Mouse (Mus musculus): ENCODE data around the gene H1f0. TPM values are rescaled to one million over a fixed set of nuclear protein-coding genes. Genes with fewer than 3 reads are reported as not detected.
"Not testable (repeated sequence)": the region's sequence is repeated elsewhere in the genome, so short reads cannot be mapped to it uniquely, and the experiment has no call there.

H1f0 gene
- total RNA-seq, 2 experiments from 2014 or later = 80.6 to 80.7 TPM

GRCm38 (mm10) chr15:79003079-79003478 is 25.2 kb upstream of the H1f0 start:
- DNase-seq (ENCODE audit: low spot score in 2 of 2) = no peak

- DNase-seq (ENCODE audit: low spot score in 2 of 2) = no peak
These were observed 22.7 kb upstream of the H1f0 start for GRCm38 (mm10) chr15:79005581-79005980.

- DNase-seq (ENCODE audit: low spot score in 2 of 2) = peak; percentile 54 to 66
These were observed 21.6 kb upstream of the H1f0 start for GRCm38 (mm10) chr15:79006638-79007037.

GRCm38 (mm10) chr15:79007059-79007458 is 21.2 kb upstream of the H1f0 start:
- no peak for DNase-seq (ENCODE audit: low spot score in 2 of 2)

DNA sequence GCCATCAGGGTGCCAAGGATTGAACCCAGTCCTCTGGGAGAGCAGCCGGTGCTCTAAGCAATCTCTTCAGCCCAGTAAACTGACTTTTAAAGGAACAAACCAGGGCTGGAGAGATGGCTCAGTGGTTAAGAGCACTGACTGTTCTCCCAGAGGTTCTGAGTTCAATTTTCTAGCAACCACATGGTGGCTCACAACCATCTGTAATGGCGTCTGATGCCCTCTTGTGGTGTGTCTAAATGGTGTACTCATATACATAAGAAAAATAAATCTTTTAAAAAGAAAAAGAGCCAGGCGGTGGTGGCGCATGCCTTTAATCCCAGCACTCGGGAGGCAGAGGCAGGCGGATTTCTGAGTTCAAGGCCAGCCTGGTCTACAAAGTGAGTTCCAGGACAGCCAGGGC is 20.4 kb upstream of the H1f0 start:
- DNase-seq (ENCODE audit: low spot score in 2 of 2) = not testable (repeated sequence)

DNA sequence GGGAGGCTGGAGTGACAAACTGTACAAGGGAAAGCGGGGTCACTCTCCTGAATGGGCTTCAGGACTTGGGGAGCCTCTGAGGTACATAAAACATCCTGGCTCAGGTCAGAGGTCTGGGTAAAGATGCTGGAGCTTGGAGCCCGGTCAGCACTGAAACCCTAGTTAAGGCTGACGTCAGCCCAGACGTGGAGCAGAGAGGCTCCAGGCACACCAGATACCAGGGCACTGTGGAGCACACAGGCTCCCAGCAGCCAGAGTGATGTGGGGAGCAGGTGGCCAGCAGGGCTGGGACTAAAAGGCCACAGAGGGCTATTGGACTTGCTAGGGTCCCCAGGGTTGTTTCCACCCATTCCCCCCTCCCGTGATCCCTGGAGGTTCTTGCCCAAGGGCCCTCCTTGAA is 18.5 kb upstream of the H1f0 start:
- DNase-seq (ENCODE audit: low spot score in 2 of 2) = no peak

DNA sequence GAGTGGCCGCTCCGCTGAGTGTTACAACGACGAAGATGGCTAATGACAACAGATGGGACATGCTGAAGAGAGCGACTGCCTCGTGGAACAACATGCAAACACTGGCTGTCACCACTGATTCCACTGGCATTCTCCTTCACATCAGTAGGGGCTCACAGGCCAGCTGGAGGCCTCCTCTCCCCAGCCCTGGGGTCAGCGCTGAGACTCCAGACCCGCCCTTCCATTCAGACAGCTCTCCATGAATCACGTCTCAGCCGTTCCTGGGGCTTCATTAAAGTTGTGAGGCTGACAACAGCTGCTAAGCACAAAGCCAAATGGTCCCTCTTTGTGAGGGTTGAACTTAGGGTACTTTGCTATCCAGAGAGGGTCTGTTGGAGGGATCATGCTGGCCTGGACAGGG is 16.7 kb upstream of the H1f0 start:
- no peak for DNase-seq (ENCODE audit: low spot score in 2 of 2)

GRCm38 (mm10) chr15:79013382-79013781 is 14.9 kb upstream of the H1f0 start:
- peak; percentile 33 to 38 for DNase-seq (ENCODE audit: low spot score in 2 of 2)

DNA sequence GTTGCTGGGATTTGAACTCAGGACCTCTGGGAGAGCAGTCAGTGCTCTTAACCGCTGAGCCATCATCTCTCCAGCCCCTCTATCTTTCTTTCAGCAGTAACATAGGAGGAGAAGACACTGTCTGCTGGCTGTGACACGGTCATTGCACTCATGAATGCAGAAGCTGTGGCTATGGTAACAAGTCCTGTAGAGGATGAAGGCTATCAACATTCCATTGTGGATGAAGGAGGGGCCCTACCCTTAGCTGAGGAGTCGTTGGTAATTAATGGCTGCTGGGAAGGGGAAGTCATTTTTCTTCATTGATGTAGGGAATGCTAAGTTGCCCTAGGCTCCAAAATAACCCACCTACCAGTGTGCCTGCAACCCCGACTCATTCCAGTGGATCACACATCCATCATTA is 10.1 kb upstream of the H1f0 start:
- no peak for DNase-seq (ENCODE audit: low spot score in 2 of 2)

DNA sequence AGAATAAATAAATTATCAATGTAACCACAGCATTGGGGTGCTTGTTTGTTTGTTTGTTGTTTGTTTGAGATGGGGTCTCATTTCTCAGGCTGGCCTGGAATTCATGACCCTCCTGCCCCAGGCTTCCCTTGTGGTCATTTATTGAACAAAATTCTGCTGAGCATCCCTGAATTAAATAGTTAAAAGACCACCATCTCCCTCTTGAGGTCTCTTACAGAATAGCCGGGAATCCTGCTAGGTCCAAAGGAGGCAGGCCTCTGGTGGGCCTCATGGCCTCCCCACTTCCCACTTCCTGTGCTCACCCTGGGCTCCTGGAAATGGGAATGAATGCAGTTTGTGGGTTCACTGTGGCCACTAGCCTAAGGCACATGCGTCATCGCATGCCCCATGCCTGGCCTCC is 9.4 kb upstream of the H1f0 start:
- DNase-seq (ENCODE audit: low spot score in 2 of 2) = no peak

DNA sequence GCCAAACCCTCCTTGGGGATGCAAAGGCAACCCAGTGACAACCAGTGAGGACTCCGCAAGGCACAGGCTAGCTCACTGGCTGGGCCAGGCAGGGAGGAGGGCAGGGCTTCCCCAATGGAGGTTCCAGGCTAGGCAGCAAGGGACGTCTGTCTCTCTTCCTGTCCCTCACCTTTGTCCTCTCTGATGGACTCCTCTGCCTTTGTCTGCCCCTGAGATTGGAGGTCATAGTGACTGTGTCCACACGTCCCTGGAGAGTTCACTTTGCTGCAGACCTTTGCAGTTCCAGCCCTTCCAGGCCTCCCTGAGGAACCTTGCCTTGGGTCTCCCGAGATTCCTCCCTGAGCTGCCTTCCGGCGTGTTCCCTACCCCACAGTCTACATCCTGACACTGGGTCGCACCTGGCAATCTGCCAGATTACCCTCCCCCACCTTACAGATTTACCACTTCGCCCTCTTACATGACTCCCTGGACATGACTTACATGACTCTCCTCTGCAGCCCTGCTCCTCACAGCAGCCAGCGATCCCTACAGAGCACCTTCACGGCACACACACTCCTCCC is 5.5 kb upstream of the H1f0 start:
- no peak for DNase-seq (ENCODE audit: low spot score in 2 of 2)

DNA sequence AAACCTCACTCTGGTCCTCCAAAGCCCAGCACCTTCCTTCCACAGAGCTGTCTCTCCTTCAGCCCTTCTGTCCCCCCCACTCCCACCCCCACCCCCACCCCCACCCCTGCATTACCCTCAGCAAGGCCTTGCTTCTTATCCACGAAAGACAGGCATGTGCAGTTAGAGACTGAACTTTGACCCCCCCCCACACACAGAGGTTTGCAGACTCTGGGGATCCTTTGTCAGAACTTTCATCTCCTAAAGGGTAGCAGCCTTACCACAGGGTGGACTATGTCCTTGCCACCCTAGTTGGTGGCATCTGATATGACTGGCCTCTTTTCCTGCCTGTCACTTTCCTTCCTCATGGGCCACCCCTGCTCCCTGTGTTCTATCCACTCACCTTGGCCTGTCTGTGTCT is 4.9 kb upstream of the H1f0 start:
- no peak for DNase-seq (ENCODE audit: low spot score in 2 of 2)

GRCm38 (mm10) chr15:79025687-79026308 is 2.5 kb upstream of the H1f0 start:
- peak in 1 of 2 experiments; percentile 40 for DNase-seq (ENCODE audit: low spot score in 2 of 2)

DNA sequence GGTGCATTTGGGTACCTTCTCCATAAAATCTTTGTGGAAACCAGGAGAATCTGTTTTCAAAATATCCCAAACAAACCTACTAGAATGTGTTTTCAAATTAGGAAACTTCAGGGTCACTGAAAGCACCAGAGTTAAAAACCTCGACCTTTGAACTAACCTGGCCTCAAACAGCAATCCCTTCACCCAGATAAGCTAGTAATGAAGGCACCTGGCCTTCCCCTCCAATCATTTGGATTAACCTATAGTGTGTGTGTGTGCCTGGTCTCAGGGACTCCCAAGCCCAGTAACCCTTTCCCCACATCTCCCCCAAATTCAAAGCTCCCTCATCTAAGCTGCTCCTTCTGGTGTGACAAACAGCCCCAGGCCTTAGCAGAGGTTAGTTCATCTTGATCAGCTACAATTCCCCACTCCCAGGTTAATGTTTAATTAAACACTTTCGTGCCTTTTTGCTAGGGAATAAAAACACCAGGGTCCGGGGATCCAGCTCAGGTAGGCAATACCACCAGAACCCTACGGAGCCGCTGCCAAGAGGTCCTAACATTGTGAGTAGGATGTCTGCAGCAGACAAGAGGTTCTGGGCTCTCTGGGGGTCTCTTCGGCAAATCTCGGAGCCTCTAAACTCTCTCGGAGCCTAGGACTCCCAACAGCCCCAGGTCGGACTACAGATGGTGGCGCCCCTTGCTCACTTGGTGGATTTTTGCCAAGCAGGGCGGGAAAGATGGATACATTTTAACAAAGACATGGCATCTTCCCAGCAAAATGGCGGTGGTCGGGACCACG is 1.5 kb upstream of the H1f0 start:
- no peak for DNase-seq (ENCODE audit: low spot score in 2 of 2)

GRCm38 (mm10) chr15:79027291-79028205 is 702 bp upstream of the H1f0 start:
- peak; percentile 30 to 50 for DNase-seq (ENCODE audit: low spot score in 2 of 2)

- DNase-seq (ENCODE audit: low spot score in 2 of 2) = no peak
These were observed 704 bp downstream of the H1f0 start for GRCm38 (mm10) chr15:79028823-79029484.

DNA sequence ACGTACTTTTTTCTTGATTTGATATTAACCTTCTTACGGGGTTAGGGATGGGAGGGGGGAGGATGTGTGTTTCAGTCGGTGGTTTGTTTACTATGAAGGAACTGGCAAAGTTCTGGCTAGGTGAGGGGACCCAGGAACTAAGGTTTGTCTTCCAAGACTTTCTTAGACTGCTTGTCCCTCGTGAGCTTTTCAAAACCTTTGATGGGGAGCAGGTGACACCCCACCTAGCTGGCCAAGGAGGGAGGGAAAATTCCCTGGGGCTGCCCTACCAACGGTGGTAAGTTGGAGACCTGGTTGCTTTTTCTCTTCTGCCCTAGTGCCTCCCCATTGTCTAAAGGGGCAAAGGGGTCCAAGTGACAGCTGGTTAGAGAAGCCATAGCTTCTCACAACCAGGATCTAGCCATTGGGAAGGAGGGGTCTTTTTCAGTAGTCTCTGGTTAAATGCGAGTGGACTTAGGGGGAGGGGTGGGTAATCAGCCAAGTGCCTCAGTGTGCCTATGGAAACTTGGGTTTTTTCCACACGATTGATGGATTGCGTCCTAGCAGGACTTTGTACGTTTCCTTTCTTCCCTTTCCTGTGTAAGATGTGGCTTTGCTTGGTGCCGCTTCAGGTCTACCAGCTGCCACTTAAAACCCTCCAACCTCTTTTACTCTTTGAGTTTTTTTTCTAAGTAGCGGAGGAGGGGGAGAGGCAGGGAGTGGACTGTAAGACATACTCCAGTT is 1.4 kb downstream of the H1f0 start:
- no peak for DNase-seq (ENCODE audit: low spot score in 2 of 2)

GRCm38 (mm10) chr15:79030551-79031435 is 2.5 kb downstream of the H1f0 start:
- peak; percentile 75 to 83 for DNase-seq (ENCODE audit: low spot score in 2 of 2)

DNA sequence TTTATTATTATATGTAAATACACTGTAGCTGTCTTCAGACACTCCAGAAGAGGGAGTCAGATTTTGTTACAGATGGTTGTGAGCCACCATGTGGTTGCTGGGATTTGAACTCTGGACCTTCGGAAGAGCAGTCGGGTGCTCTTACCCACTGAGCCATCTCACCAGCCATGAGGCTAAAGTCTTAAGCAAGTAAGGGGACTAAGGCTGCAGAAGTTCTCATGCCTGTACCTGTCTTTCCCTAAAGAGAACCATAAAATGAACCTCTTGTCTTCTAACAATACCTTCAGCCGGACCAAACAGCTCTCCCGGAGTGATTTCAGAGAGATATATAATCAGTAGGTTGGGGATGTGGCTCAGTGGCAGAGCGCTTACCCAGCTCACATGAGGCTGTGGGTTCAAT is 3.7 kb downstream of the H1f0 start:
- DNase-seq (ENCODE audit: low spot score in 2 of 2) = not testable (repeated sequence)
